8 mouse cellular contexts compared by ENCODE assay signal in the genomic region with DNA sequence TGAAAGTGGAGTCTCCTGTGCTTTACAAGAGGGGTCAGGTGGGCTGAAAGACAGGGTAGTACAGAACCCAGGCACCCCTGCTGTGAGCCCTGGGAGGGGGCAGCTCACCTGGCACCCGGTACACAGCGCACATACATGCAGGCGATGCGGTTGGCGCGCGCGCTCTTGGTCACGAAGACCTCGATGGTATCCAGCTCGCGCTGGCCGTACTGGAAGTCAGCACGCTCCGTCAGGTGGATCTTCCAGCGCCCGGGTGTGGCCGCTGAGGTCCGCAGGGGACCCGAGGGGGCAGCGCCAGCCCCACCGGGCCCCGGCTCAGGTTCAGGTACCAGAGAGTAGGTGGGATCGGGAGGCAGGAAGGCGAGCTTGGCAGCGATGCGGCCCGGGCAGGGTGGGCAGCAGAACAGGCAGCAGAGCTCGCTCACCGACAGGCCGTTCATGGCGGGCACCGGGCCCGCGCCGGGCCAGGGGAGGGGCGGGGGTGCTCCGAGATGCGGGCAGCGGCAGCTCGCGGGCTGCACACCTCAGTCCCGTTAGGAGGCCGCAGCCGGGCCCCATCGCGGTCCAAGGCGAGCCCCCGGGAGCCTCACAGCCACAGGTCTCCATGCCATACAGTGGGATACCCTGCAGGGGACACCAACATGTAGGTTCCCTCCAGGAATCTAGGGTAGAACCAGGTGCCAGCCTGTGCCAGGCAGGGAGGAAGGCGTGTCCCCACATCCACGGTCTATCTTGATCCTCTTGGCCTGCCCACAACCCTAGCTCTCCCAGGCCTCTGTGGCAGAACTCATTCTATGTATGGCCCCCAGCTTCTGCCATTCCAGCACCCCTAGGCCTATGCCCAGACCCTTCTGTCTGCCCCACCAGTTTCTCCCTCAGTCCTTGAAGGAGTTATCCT. TPM values are rescaled to one million over a fixed set of nuclear protein-coding genes. Genes with fewer than 3 reads are reported as not detected.
DNase-seq lines count a peak whose midpoint lies in the region; ATAC-seq and TF ChIP-seq lines count a peak whose summit lies in the region.

No protein-coding gene starts in this region.

- peak overlapping the region; percentile 81 for H3K27ac ChIP-seq in left cerebral cortex, adult 2 months
- peak overlapping the region; percentile 62 for H3K27ac ChIP-seq in hindbrain, embryonic 13.5 days
- H3K27ac ChIP-seq in midbrain, embryonic 13.5 days, result peak overlapping the region; percentile 14; the same call in 1 of the 2 replicates

- TF ChIP-seq CTCF in left cerebral cortex, adult 2 months (IDR thresholded peaks at IDR 0.05), result no peak

- DNase-seq in cerebellum, adult 11-12 months, result peak; percentile 50
- DNase-seq in cerebellum, postnatal 4 days (ENCODE audit: low spot score in 2 of 2), result no peak
- no peak for DNase-seq in left cerebral cortex, adult 2 months (ENCODE audit: extremely low spot score in 1 of 2, low spot score in 2 of 2)
- DNase-seq in left cerebral cortex, adult 18-20 months (ENCODE audit: low spot score in 2 of 2), result no peak
- DNase-seq in gastrocnemius, postnatal 10 days, result no peak
- DNase-seq in gastrocnemius, adult 18-20 months (ENCODE audit: low spot score), result no peak

- peaks cover 33% of the 10 kb centered on the region for H3K4me1 ChIP-seq in hindbrain, embryonic 13.5 days (replicated peaks)
- H3K4me1 ChIP-seq in midbrain, embryonic 13.5 days (replicated peaks), result peaks cover 37% of the 10 kb centered on the region

- no peaks in the 10 kb centered on the region for H3K9me3 ChIP-seq in hindbrain, embryonic 13.5 days
- no peaks in the 10 kb centered on the region for H3K9me3 ChIP-seq in midbrain, embryonic 13.5 days

- peak overlapping the region; percentile 10; the same call in 1 of the 2 replicates for H3K4me2 ChIP-seq in hindbrain, embryonic 13.5 days
- H3K4me2 ChIP-seq in midbrain, embryonic 13.5 days (replicated peaks), result no peak overlapping the region

- H3K4me3 ChIP-seq in left cerebral cortex, adult 2 months, result peak overlapping the region; percentile 32
- H3K4me3 ChIP-seq in hindbrain, embryonic 13.5 days, result no peak overlapping the region
- no peak overlapping the region for H3K4me3 ChIP-seq in midbrain, embryonic 13.5 days (replicated peaks)

- H3K9ac ChIP-seq in hindbrain, embryonic 13.5 days, result 0 out of 2 replicates have a peak overlapping the region, but pooled peaks have one; percentile 19
- H3K9ac ChIP-seq in midbrain, embryonic 13.5 days (replicated peaks), result peak overlapping the region; percentile 10; the same call in 1 of the 2 replicates

- H3K36me3 ChIP-seq in hindbrain, embryonic 13.5 days, result peaks cover 44% of the 10 kb centered on the region
- H3K36me3 ChIP-seq in midbrain, embryonic 13.5 days, result peaks cover 38% of the 10 kb centered on the region

- WGBS in hindbrain, embryonic 13.5 days, result 94% methylated on average over 47 of the region's 51 CpGs
- 96% methylated on average over 40 of the region's 51 CpGs for WGBS in midbrain, embryonic 13.5 days

- ATAC-seq in hindbrain, embryonic 13.5 days (ENCODE audit: low FRiP score), result no peak
- no peak for ATAC-seq in midbrain, embryonic 13.5 days

- H3K27me3 ChIP-seq in hindbrain, embryonic 13.5 days, result no peaks in the 10 kb centered on the region
- no peaks in the 10 kb centered on the region for H3K27me3 ChIP-seq in midbrain, embryonic 13.5 days

- intact Hi-C loops in left cerebral cortex, adult 2 months (cut with DNase I), result no loop called here

RNA-seq across cellular contexts. Expression of a gene that starts 3.5 kb away (rescaled TPM):
- 100 to 1,000 TPM; 185 to 191 TPM for total RNA-seq in left cerebral cortex, adult 2 months (2021)
- total RNA-seq in left cerebral cortex, adult 18-20 months (2021), result 100 to 1,000 TPM; 179 to 185 TPM
- 93.8 and 96.2 TPM in 2 replicates for polyA plus RNA-seq in hindbrain, embryonic 13.5 days (2015; fragmentation: Nextera tagmentation; extraction: Ambion mirVana)
- polyA plus RNA-seq in midbrain, embryonic 13.5 days (2015; fragmentation: Nextera tagmentation; extraction: Ambion mirVana), result 78.5 and 93.4 TPM in 2 replicates
- 10 to 100 TPM; 69.6 to 73.3 TPM for total RNA-seq in gastrocnemius, postnatal 10 days (2021)
- total RNA-seq in gastrocnemius, adult 18-20 months (2021), result 10 to 100 TPM; 62.4 to 64.3 TPM

RNA-seq across cellular contexts. Expression of a gene that starts 9.5 kb away (rescaled TPM):
- 10 to 100 TPM; 48.2 to 59.7 TPM for total RNA-seq in left cerebral cortex, adult 2 months (2021)
- 10 to 100 TPM; 54.8 to 68.7 TPM for total RNA-seq in left cerebral cortex, adult 18-20 months (2021)
- 4.6 and 4.9 TPM in 2 replicates for polyA plus RNA-seq in hindbrain, embryonic 13.5 days (2015; fragmentation: Nextera tagmentation; extraction: Ambion mirVana)
- 3.7 and 4.5 TPM in 2 replicates for polyA plus RNA-seq in midbrain, embryonic 13.5 days (2015; fragmentation: Nextera tagmentation; extraction: Ambion mirVana)
- total RNA-seq in gastrocnemius, postnatal 10 days (2021), result 1 to 10 TPM; 3.5 to 5.8 TPM
- total RNA-seq in gastrocnemius, adult 18-20 months (2021), result 1 to 10 TPM; 1.5 to 1.9 TPM

RNA-seq across cellular contexts. Expression of a gene that starts 16.0 kb away (rescaled TPM):
- total RNA-seq in left cerebral cortex, adult 2 months (2021), result 10 to 100 TPM; 41.5 to 44.8 TPM
- total RNA-seq in left cerebral cortex, adult 18-20 months (2021), result 10 to 100 TPM; 49.1 to 50.5 TPM
- 65.1 and 67.5 TPM in 2 replicates for polyA plus RNA-seq in hindbrain, embryonic 13.5 days (2015; fragmentation: Nextera tagmentation; extraction: Ambion mirVana)
- 60.2 and 60.3 TPM in 2 replicates for polyA plus RNA-seq in midbrain, embryonic 13.5 days (2015; fragmentation: Nextera tagmentation; extraction: Ambion mirVana)
- 10 to 100 TPM; 18.4 to 23.9 TPM for total RNA-seq in gastrocnemius, postnatal 10 days (2021)
- 10 to 100 TPM; 19.0 to 20.1 TPM for total RNA-seq in gastrocnemius, adult 18-20 months (2021)

RNA-seq across cellular contexts. Expression of a gene that starts 16.0 kb away (rescaled TPM):
- 1 to 10 TPM; 1.3 to 5.6 TPM for total RNA-seq in left cerebral cortex, adult 2 months (2021)
- 1 to 10 TPM; 2.3 to 6.4 TPM for total RNA-seq in left cerebral cortex, adult 18-20 months (2021)
- polyA plus RNA-seq in hindbrain, embryonic 13.5 days (2015; fragmentation: Nextera tagmentation; extraction: Ambion mirVana), result 4.4 and 6.4 TPM in 2 replicates
- polyA plus RNA-seq in midbrain, embryonic 13.5 days (2015; fragmentation: Nextera tagmentation; extraction: Ambion mirVana), result 6.1 and 7.6 TPM in 2 replicates
- 1 to 10 TPM in 1 of 2 experiments, under 1 TPM in 1; 0.99 to 1.3 TPM for total RNA-seq in gastrocnemius, postnatal 10 days (2021)
- total RNA-seq in gastrocnemius, adult 18-20 months (2021), result under 1 TPM in 1 of 2 experiments, not detected in 1; 0.69 TPM

RNA-seq across cellular contexts. Expression of a gene that starts 19.2 kb away (rescaled TPM):
- total RNA-seq in left cerebral cortex, adult 2 months (2021), result 1 to 10 TPM; 2.7 to 4.2 TPM
- total RNA-seq in left cerebral cortex, adult 18-20 months (2021), result 1 to 10 TPM; 3.5 to 3.7 TPM
- 3.1 and 3.3 TPM in 2 replicates for polyA plus RNA-seq in hindbrain, embryonic 13.5 days (2015; fragmentation: Nextera tagmentation; extraction: Ambion mirVana)
- 4.0 and 4.9 TPM in 2 replicates for polyA plus RNA-seq in midbrain, embryonic 13.5 days (2015; fragmentation: Nextera tagmentation; extraction: Ambion mirVana)
- 1 to 10 TPM in 1 of 2 experiments, under 1 TPM in 1; 0.45 to 1.2 TPM for total RNA-seq in gastrocnemius, postnatal 10 days (2021)
- under 1 TPM; 0.14 to 0.26 TPM for total RNA-seq in gastrocnemius, adult 18-20 months (2021)

Comparison
In these comparisons a context has a peak if more than half of its experiments do, and no peak if none do; other contexts are left out.
1. H3K27ac ChIP-seq: peak in every context shown above with its lines; median percentile 81 in left cerebral cortex, adult 2 months; 62 in hindbrain, embryonic 13.5 days; 14 in midbrain, embryonic 13.5 days.
2. RNA of a gene that starts 9.5 kb away (total RNA-seq): 54.8 to 68.7 TPM in left cerebral cortex, adult 18-20 months and 48.2 to 59.7 TPM in left cerebral cortex, adult 2 months; 3.5 to 5.8 TPM in gastrocnemius, postnatal 10 days and 1.5 to 1.9 TPM in gastrocnemius, adult 18-20 months; every median in the first group is over 4 times any median in the second.